Mouse (Mus musculus) intestine, postnatal 0 days (tissue): ENCODE results near the gene Bivm. TPM values are rescaled to one million over a fixed set of nuclear protein-coding genes. Genes with fewer than 3 reads are reported as not detected.
A peak's percentile ranks its signal among the peaks of the same experiment; 100 is the strongest.

Source experiments
- ATAC-seq: fragments of 200-750 bp; cut with Nextera tagmentation; 2 replicates; pipeline ENCODE4 v1.8.0; 2017; ENCODE audit warnings: mild to moderate bottlenecking, moderate TSS enrichment, moderate library complexity
- H3K27ac ChIP-seq: fragments of 300-500 bp; sonication (generic); 2 replicates; pipeline ENCODE4 v1.5.1; 2014; ENCODE audit warnings: mild to moderate bottlenecking, low read depth, low read length, moderate library complexity
- H3K27me3 ChIP-seq: fragments of 300-500 bp; sonication (generic); replicated peaks from 2 replicates; pipeline ENCODE4 v1.6.1; 2014; ENCODE audit warnings: low read length, mixed read lengths; ENCODE audit not compliant: control insufficient read depth, insufficient read depth
- H3K36me3 ChIP-seq: fragments of 300-500 bp; sonication (generic); 2 replicates; pipeline ENCODE4 v1.6.1; 2014; ENCODE audit warnings: mild to moderate bottlenecking, moderate library complexity; ENCODE audit not compliant: control insufficient read depth, insufficient read depth
- H3K4me1 ChIP-seq: fragments of 300-500 bp; sonication (generic); replicated peaks from 2 replicates; pipeline ENCODE4 v1.6.1; 2014; ENCODE audit warnings: antibody characterized with exemption, low read length, mixed read lengths; ENCODE audit not compliant: control insufficient read depth, insufficient read depth
- H3K4me2 ChIP-seq: fragments of 300-500 bp; sonication (generic); replicated peaks from 2 replicates; pipeline ENCODE4 v1.6.1; 2014; ENCODE audit warnings: low read depth, mild to moderate bottlenecking, moderate library complexity
- H3K4me3 ChIP-seq: fragments of 300-500 bp; sonication (generic); 2 replicates; pipeline ENCODE4 v1.5.1; 2014; ENCODE audit warnings: low read depth, low read length
- H3K9ac ChIP-seq: fragments of 300-500 bp; sonication (generic); 2 replicates; pipeline ENCODE4 v1.6.1; 2014; ENCODE audit warnings: mild to moderate bottlenecking, low read depth, low read length
- H3K9me3 ChIP-seq: fragments of 300-500 bp; sonication (generic); 2 replicates; pipeline ENCODE4 v1.6.1; 2016; ENCODE audit warnings: mixed run types; ENCODE audit not compliant: control insufficient read depth
- CTCF ChIP-seq: sonication (generic); IDR thresholded peaks from 2 replicates; pipeline ENCODE4 v1.5.1; 2016; ENCODE audit warnings: low read depth, mild to moderate bottlenecking, control low read depth, antibody characterized with exemption, moderate library complexity
- WGBS: fragments of 180-500 bp; shearing (Covaris S2); extraction: QIAGEN DNeasy Blood & Tissue Kit; methylation state at CpG from one replicate; pipeline ENCODE4 v1.1.7; 2014; 5-methylcytosine and 5-hydroxymethylcytosine counted together
- polyA plus RNA-seq: library from polyadenylated mRNA; unstranded; fragments of >200 nt; fragmentation: Nextera tagmentation; extraction: Ambion mirVana; gene quantifications from 2 replicates; pipeline ENCODE4 v1.2.1, GENCODE M21; 2015

Bivm gene
- polyA plus RNA-seq, 1 experiment from 2014 or later: 7.4 TPM

GRCm38 (mm10) chr1:44162389-44162788 is 43.6 kb downstream of the Bivm start:
- Histone ChIP-seq H3K9me3 (no peaks in the 10 kb centered on the region), H3K27ac (no peak overlapping the region), H3K36me3 (peaks cover 76% of the 10 kb centered on the region), H3K27me3 (no peaks in the 10 kb centered on the region), H3K4me3 (no peak overlapping the region), H3K4me1 (no peaks in the 10 kb centered on the region), H3K9ac (no peak overlapping the region), H3K4me2 (no peak overlapping the region)
- ATAC-seq: no peak
- WGBS: 94% methylated on average over 5 of the region's 5 CpGs
- no peak for TF ChIP-seq CTCF

- no peak overlapping the region for H3K4me3 ChIP-seq
- H3K9ac ChIP-seq: no peak overlapping the region
- no peaks in the 10 kb centered on the region for H3K9me3 ChIP-seq
- H3K4me2 ChIP-seq: no peak overlapping the region
- peak; percentile 31 for TF ChIP-seq CTCF
- ATAC-seq: no peak
- H3K27ac ChIP-seq: peak overlapping the region; percentile 5; the same call in 1 of the 2 replicates
- 94% methylated on average over 3 of the region's 3 CpGs for WGBS
- H3K36me3 ChIP-seq: peaks cover 62% of the 10 kb centered on the region
- no peaks in the 10 kb centered on the region for H3K27me3 ChIP-seq
- no peaks in the 10 kb centered on the region for H3K4me1 ChIP-seq
Measured at GRCm38 (mm10) chr1:44167859-44168383, 49.2 kb downstream of the Bivm start.

DNA sequence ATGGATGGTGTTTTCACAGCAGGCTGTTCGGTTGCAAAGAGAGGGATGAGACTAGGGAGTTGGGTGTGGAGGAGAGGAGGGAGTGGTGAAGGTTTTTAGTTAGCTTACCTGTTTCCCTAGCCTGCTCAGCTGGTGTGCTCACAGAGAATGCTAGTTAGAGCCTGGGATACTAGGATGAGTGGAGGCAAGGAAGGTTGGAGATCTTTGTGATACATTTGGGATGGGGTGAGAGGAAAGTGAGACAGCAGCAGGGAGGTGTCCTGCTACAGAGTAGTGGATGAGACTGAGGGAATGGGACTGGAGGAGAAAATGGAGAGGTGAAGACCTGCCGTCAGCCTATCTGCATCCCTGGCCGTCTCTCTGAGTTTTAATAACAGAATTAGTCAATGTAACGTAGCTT is 53.9 kb downstream of the Bivm start:
- Histone ChIP-seq H3K4me1 (no peaks in the 10 kb centered on the region), H3K4me3 (no peak overlapping the region), H3K4me2 (no peak overlapping the region), H3K36me3 (peaks cover 62% of the 10 kb centered on the region), H3K27me3 (no peaks in the 10 kb centered on the region), H3K9ac (no peak overlapping the region), H3K27ac (no peak overlapping the region), H3K9me3 (no peaks in the 10 kb centered on the region)
- no peak for TF ChIP-seq CTCF
- WGBS: 95% methylated on average over 4 of the region's 4 CpGs
- ATAC-seq: no peak

DNA sequence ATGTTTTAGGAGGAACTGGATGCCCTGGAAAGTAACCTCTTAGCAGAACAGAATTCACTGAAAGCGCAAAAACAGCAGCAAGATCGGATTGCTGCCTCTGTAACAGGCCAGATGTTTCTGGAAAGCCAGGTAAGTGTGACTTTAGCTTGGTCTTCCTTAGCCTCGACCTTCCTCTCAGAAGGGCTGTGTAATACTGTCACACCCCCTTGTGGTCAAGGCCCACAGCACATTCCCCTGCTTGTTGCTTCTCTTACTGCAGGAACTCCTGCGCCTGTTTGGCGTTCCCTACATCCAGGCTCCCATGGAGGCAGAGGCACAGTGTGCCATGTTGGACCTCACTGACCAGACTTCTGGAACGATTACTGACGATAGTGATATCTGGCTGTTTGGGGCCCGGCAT is 55.1 kb downstream of the Bivm start:
- WGBS: 82% methylated on average over 8 of the region's 8 CpGs
- H3K4me2 ChIP-seq: no peak overlapping the region
- peak; percentile 68 for TF ChIP-seq CTCF

DNA sequence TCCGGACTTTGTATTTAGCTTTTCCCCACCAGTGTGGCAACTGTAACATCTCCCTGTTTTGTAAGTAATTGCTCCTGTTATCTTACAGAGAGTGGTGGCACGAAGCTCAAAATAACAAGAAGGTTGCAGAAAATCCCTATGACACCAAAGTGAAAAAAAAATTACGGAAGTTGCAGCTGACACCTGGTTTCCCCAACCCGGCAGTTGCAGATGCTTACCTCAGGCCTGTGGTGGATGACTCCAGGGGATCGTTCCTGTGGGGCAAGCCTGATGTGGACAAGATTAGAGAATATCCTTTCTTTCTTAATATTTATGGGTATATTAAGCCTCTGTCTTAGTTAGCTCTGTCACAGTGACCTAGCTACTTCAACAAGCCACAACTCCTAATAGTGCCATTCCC is 59.3 kb downstream of the Bivm start:
- WGBS: 94% methylated on average over 5 of the region's 5 CpGs
- H3K4me1 ChIP-seq: no peaks in the 10 kb centered on the region
- H3K27ac ChIP-seq: no peak overlapping the region
- H3K36me3 ChIP-seq: peaks cover 49% of the 10 kb centered on the region
- H3K4me3 ChIP-seq: no peak overlapping the region
- ATAC-seq: no peak
- TF ChIP-seq CTCF: no peak
- H3K4me2 ChIP-seq: no peak overlapping the region
- no peaks in the 10 kb centered on the region for H3K9me3 ChIP-seq
- H3K27me3 ChIP-seq: no peaks in the 10 kb centered on the region
- H3K9ac ChIP-seq: no peak overlapping the region

More for the DNA sequence above, 55.1 kb downstream of the Bivm start:
- no peaks in the 10 kb centered on the region for H3K4me1 ChIP-seq
- no peak overlapping the region for H3K4me3 ChIP-seq
- no peak for ATAC-seq
- no peaks in the 10 kb centered on the region for H3K27me3 ChIP-seq
- H3K27ac ChIP-seq: no peak overlapping the region
- peaks cover 63% of the 10 kb centered on the region for H3K36me3 ChIP-seq
- H3K9ac ChIP-seq: no peak overlapping the region
- no peaks in the 10 kb centered on the region for H3K9me3 ChIP-seq

- no peaks in the 10 kb centered on the region for H3K9me3 ChIP-seq
- no peak overlapping the region for H3K9ac ChIP-seq
- H3K27me3 ChIP-seq: no peaks in the 10 kb centered on the region
- TF ChIP-seq CTCF: no peak
- H3K27ac ChIP-seq: no peak overlapping the region
- no peak for ATAC-seq
- H3K4me3 ChIP-seq: no peak overlapping the region
- no peaks in the 10 kb centered on the region for H3K4me1 ChIP-seq
- H3K4me2 ChIP-seq: no peak overlapping the region
- peaks cover 5% of the 10 kb centered on the region; the same call in 1 of the 2 replicates for H3K36me3 ChIP-seq
Measured at GRCm38 (mm10) chr1:44186396-44186795, 67.6 kb downstream of the Bivm start.

Other genes with a start within 250 kb of the Bivm start
- 18.8 and 20.5 TPM in 2 replicates for gene Tpp2, start 185.3 kb upstream of the Bivm start, polyA plus RNA-seq
- 0.16 and 0.31 TPM in 2 replicates for gene Mettl21c, start 98.9 kb upstream of the Bivm start, polyA plus RNA-seq
- gene Gm8251, start 57.0 kb upstream of the Bivm start, polyA plus RNA-seq: 0.03 TPM in 1 of 2 replicates, not detected in the other
- 37.0 and 39.0 TPM in 2 replicates for gene Tex30, start 16.5 kb upstream of the Bivm start, polyA plus RNA-seq
- 13.2 and 14.7 TPM in 2 replicates for gene Kdelc1, start 149 bp upstream of the Bivm start, polyA plus RNA-seq
- gene Ercc5, start 28.8 kb downstream of the Bivm start, polyA plus RNA-seq: 7.6 and 8.7 TPM in 2 replicates
- gene Mettl21e, start 100.0 kb downstream of the Bivm start, polyA plus RNA-seq: not detected in 2 replicates